Mouse (Mus musculus) cortical plate, adult 2 months (tissue): ENCODE data around the gene Plagl1.

Source experiments
- CTCF ChIP-seq: fragments of 200-500 bp; IDR thresholded peaks from 2 replicates; pipeline ENCODE4 v1.5.1; 2011; ENCODE audit warnings: mild to moderate bottlenecking, control low read depth, low read length; ENCODE audit not compliant: insufficient read depth; ENCODE audit errors: extremely low read depth
- POLR2A ChIP-seq: fragments of 200-500 bp; IDR thresholded peaks from 2 replicates; pipeline ENCODE4 v1.6.1; 2011; ENCODE audit warnings: mild to moderate bottlenecking, low read length, control low read depth; ENCODE audit not compliant: insufficient read depth; ENCODE audit errors: extremely low read depth

DNA sequence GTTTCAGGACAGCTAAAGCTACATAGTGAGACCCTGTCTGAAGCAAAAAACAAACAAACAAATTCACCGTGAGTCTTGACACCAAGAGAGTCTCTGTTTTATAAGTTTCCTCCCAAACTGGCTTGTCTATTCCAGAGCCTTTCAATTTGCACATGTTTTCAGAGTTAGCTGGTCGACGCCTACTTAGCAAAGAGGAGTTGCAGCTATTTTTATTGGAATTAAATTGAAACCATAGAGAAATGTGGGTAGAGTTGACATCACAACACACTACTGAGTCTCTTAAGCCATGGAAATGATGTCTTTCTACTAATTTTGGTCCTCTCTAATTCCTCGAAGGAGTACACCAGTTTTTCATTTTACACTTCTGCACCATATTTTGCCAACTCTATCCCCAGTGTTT lies 100.6 kb downstream of the Plagl1 start:
- no peak for TF ChIP-seq POLR2A
- no peak for TF ChIP-seq CTCF
